Mouse (Mus musculus) bone marrow, adult 2 months (tissue): ENCODE data around the gene Tbc1d1.

Source experiments
- CTCF ChIP-seq: fragments of 200-500 bp; IDR thresholded peaks from 2 replicates; pipeline ENCODE4 v1.5.1; 2011; ENCODE audit warnings: low read length, control low read depth; ENCODE audit not compliant: control insufficient read depth, insufficient read depth
- POLR2A ChIP-seq: fragments of 200-500 bp; IDR thresholded peaks from 2 replicates; pipeline ENCODE4 v1.6.1; 2011; ENCODE audit warnings: low read depth, mild to moderate bottlenecking, control low read depth, low read length, borderline replicate concordance; ENCODE audit not compliant: control insufficient read depth

DNA sequence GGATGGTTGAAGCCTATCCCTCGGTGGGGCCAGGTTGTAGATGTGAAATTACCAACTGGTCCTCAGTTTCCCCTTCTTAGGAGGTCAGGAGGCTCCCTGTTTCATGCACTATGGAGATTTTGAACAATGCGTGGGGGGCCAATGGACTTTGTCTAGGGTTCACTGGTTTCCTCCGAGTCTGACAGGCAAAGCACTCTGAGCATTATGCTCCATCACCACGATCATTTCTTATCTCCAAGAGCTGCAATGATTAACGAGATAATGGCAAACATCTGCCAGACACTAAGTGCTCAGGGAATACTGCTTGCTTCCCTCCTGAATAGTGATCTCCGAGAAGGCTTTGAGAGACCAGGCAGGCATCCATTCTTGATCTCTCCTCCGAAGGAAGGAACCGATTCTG lies 61.2 kb downstream of the Tbc1d1 start:
- TF ChIP-seq CTCF (no peak), POLR2A (no peak)
